Mouse (Mus musculus): Measurements from ENCODE around the gene Atmin.

- TF ChIP-seq POLR2A (IDR thresholded peaks at IDR 0.05; ENCODE audit: insufficient read length, low read depth) (no peak), E2F4 (IDR thresholded peaks at IDR 0.05; ENCODE audit: insufficient read depth) (no peak), TCF12 (IDR thresholded peaks at IDR 0.05; ENCODE audit: insufficient read depth, poor library complexity, severe bottlenecking) (no peak), MAX (IDR thresholded peaks at IDR 0.05; ENCODE audit: low read depth) (no peak), TCF3 (IDR thresholded peaks at IDR 0.05; ENCODE audit: insufficient read length, low read depth) (no peak), REST (IDR thresholded peaks at IDR 0.05; ENCODE audit: insufficient read depth, insufficient read length) (no peak), CEBPB (IDR thresholded peaks at IDR 0.05; ENCODE audit: insufficient read depth, poor library complexity, severe bottlenecking) (no peak)
These were observed 26.3 kb downstream of the Atmin start for GRCm38 (mm10) chr8:116969531-116969930.

Data from myocyte (in vitro differentiated cells).